Mouse (Mus musculus) CH12.LX (cell line): ENCODE results near the gene Wscd1. TPM values are rescaled to one million over a fixed set of nuclear protein-coding genes. Genes with fewer than 3 reads are reported as not detected.
A peak's percentile ranks its signal among the peaks of the same experiment; 100 is the strongest.

Source experiments
- DNase-seq: peaks from one replicate; pipeline ENCODE4 v3.0.0-alpha.2; 2013; ENCODE audit errors: extremely low read depth
- H3K27ac ChIP-seq: 2 replicates; pipeline ENCODE4 v1.5.1; 2012; ENCODE audit warnings: low read depth, mild to moderate bottlenecking, control low read depth, moderate library complexity; ENCODE audit not compliant: insufficient read depth
- H3K27me3 ChIP-seq: replicated peaks from 2 replicates; pipeline ENCODE3; 2012; ENCODE audit warnings: inconsistent platforms
- H3K36me3 ChIP-seq, 2 experiments: replicated peaks in 1 of 2; 2 replicates each; pipeline versions ENCODE3 to v1.6.1; 2012; ENCODE audit warnings: inconsistent platforms in 1 of 2, low read length in 1 of 2, mild to moderate bottlenecking in 1 of 2, mixed read lengths in 1 of 2, moderate library complexity in 1 of 2; ENCODE audit not compliant: control insufficient read depth in 1 of 2, insufficient read depth in 1 of 2
- H3K4me1 ChIP-seq, 2 experiments: 2 replicates each; pipeline ENCODE4 v1.6.1; 2012; ENCODE audit warnings: inconsistent platforms in 1 of 2, moderate library complexity in 1 of 2; ENCODE audit not compliant: insufficient read depth in 2 of 2, control insufficient read depth in 1 of 2
- H3K4me2 ChIP-seq: 2 replicates; pipeline ENCODE4 v1.6.1; 2012; ENCODE audit warnings: low read depth, mild to moderate bottlenecking, control low read depth; ENCODE audit not compliant: poor library complexity, insufficient read depth, severe bottlenecking
- H3K4me3 ChIP-seq, 3 experiments: fragments of 150-350 bp in 1 of 3; sonication (generic) in 1 of 3; replicated peaks in 1 of 3; 2 replicates each; pipeline versions ENCODE3 to v1.5.1; 2011 to 2012; ENCODE audit warnings: low read depth in 2 of 3, low read length in 2 of 3, mild to moderate bottlenecking in 2 of 3, moderate library complexity in 2 of 3, control low read depth in 1 of 3, improper control_type of control experiment in 1 of 3, inconsistent platforms in 1 of 3, mixed read lengths in 1 of 3; ENCODE audit not compliant: poor library complexity in 1 of 3
- H3K79me2 ChIP-seq: replicated peaks from 2 replicates; pipeline ENCODE4 v1.6.1; 2012; ENCODE audit warnings: mild to moderate bottlenecking, moderate library complexity; ENCODE audit not compliant: control insufficient read depth, poor library complexity, insufficient read depth, severe bottlenecking; ENCODE audit errors: extremely low read depth
- H3K9ac ChIP-seq: 2 replicates; pipeline ENCODE4 v1.6.1; 2012; ENCODE audit warnings: low read depth, mild to moderate bottlenecking, control low read depth, moderate library complexity; ENCODE audit not compliant: insufficient read depth
- H3K9me3 ChIP-seq: replicated peaks from 2 replicates; pipeline ENCODE3; 2012; ENCODE audit warnings: low read length, inconsistent platforms, mixed read lengths
- BHLHE40 ChIP-seq: IDR thresholded peaks from 2 replicates; pipeline ENCODE4 v1.6.1; 2011; ENCODE audit warnings: mild to moderate bottlenecking, low read depth, low read length, improper control_type of control experiment
- CHD1 ChIP-seq: IDR thresholded peaks from 2 replicates; pipeline ENCODE4 v1.6.1; 2012; ENCODE audit warnings: low read depth, low read length, improper control_type of control experiment, inconsistent platforms
- CTCF ChIP-seq, 2 experiments: IDR thresholded peaks in 1 of 2; conservative IDR thresholded peaks in 1 of 2; 2 replicates each; pipeline ENCODE4 v1.5.1; 2011 to 2012; ENCODE audit warnings: low read depth in 2 of 2, low read length in 2 of 2, improper control_type of control experiment in 1 of 2, inconsistent platforms in 1 of 2, mild to moderate bottlenecking in 1 of 2, moderate library complexity in 1 of 2
- ELF1 ChIP-seq: IDR thresholded peaks from 2 replicates; pipeline ENCODE4 v1.6.1; 2014; ENCODE audit warnings: low read depth, mild to moderate bottlenecking, inconsistent platforms, low read length, improper control_type of control experiment
- ETS1 ChIP-seq: conservative IDR thresholded peaks from 2 replicates; pipeline ENCODE4 v1.6.1; 2012; ENCODE audit warnings: low read depth, mild to moderate bottlenecking, inconsistent platforms, low read length, improper control_type of control experiment, moderate library complexity
- GABPA ChIP-seq: IDR thresholded peaks from 2 replicates; pipeline ENCODE4 v1.6.1; 2012; ENCODE audit warnings: low read depth, low read length, improper control_type of control experiment, inconsistent platforms; ENCODE audit not compliant: insufficient replicate concordance
- HCFC1 ChIP-seq: IDR thresholded peaks from 2 replicates; pipeline ENCODE4 v1.6.1; 2012; ENCODE audit warnings: low read depth, mild to moderate bottlenecking, inconsistent platforms, low read length, improper control_type of control experiment
- JUND ChIP-seq: conservative IDR thresholded peaks from 2 replicates; pipeline ENCODE4 v1.6.1; 2011; ENCODE audit warnings: low read depth, low read length, improper control_type of control experiment
- MAFK ChIP-seq: IDR thresholded peaks from 2 replicates; pipeline ENCODE4 v1.6.1; 2011; ENCODE audit warnings: low read length, improper control_type of control experiment; ENCODE audit not compliant: insufficient replicate concordance
- MEF2A ChIP-seq: IDR thresholded peaks from 2 replicates; pipeline ENCODE4 v1.6.1; 2014; ENCODE audit warnings: low read depth, mild to moderate bottlenecking, inconsistent platforms, low read length, improper control_type of control experiment, borderline replicate concordance
- MXI1 ChIP-seq: IDR thresholded peaks from 2 replicates; pipeline ENCODE4 v1.6.1; 2011; ENCODE audit warnings: mild to moderate bottlenecking, low read depth, low read length, improper control_type of control experiment
- MYC ChIP-seq: IDR thresholded peaks from 2 replicates; pipeline ENCODE4 v1.6.1; 2011; ENCODE audit warnings: low read depth, mild to moderate bottlenecking, improper control_type of control experiment, low read length
- NELFE ChIP-seq: IDR thresholded peaks from 2 replicates; pipeline ENCODE4 v1.6.1; 2011; ENCODE audit warnings: low read depth, low read length, improper control_type of control experiment
- NRF1 ChIP-seq: IDR thresholded peaks from 2 replicates; pipeline ENCODE4 v1.6.1; 2014; ENCODE audit warnings: low read depth, mild to moderate bottlenecking, inconsistent platforms, low read length, improper control_type of control experiment, moderate library complexity
- POLR2AphosphoS2 ChIP-seq: IDR thresholded peaks from 2 replicates; pipeline ENCODE4 v1.6.1; 2011; ENCODE audit warnings: low read depth, low read length, improper control_type of control experiment
- SMC3 ChIP-seq: IDR thresholded peaks from 2 replicates; pipeline ENCODE4 v1.6.1; 2011; ENCODE audit warnings: low read depth, low read length, improper control_type of control experiment
- USF1 ChIP-seq: IDR thresholded peaks from 2 replicates; pipeline ENCODE4 v1.6.1; 2014; ENCODE audit warnings: low read depth, mild to moderate bottlenecking, inconsistent platforms, low read length, improper control_type of control experiment
- USF2 ChIP-seq: conservative IDR thresholded peaks from 2 replicates; pipeline ENCODE4 v1.6.1; 2011; ENCODE audit warnings: low read depth, low read length, improper control_type of control experiment
- ZKSCAN1 ChIP-seq: IDR thresholded peaks from 2 replicates; pipeline ENCODE4 v1.6.1; 2012; ENCODE audit warnings: low read depth, inconsistent platforms, low read length, improper control_type of control experiment, borderline replicate concordance
- ZMIZ1 ChIP-seq: IDR thresholded peaks from 2 replicates; pipeline ENCODE4 v1.6.1; 2012; ENCODE audit warnings: low read depth, mild to moderate bottlenecking, inconsistent platforms, low read length, improper control_type of control experiment
- ZNF384 ChIP-seq: IDR thresholded peaks from 2 replicates; pipeline ENCODE4 v1.6.1; 2012; ENCODE audit warnings: low read depth, low read length, improper control_type of control experiment, inconsistent platforms
- dilution Hi-C: fragments of 300-500 bp; cut with MboI; formaldehyde crosslinking; loops from 2 replicates; pipeline ENCODE4 v1.14.3; 2020; ENCODE audit warnings: low sequenced_read_pairs; ENCODE audit not compliant: extremely low pct_unique_long_range_greater_than_20kb, extremely low pct_ligation_motif_present
- in situ Hi-C: fragments of 300-500 bp; cut with MboI; formaldehyde crosslinking; loops from 3 replicates; pipeline ENCODE4 v1.14.3; 2019; ENCODE audit warnings: low sequenced_read_pairs, low pct_ligation_motif_present, low pct_unique_long_range_greater_than_20kb, mixed read lengths
- polyA plus RNA-seq: library from polyadenylated mRNA; unstranded; fragments of >175 nt; gene quantifications from 2 replicates; pipeline ENCODE4 v1.2.1, GENCODE M21; 2012; ENCODE audit warnings: low read depth; ENCODE audit not compliant: insufficient read length
- total RNA-seq, 2 experiments: library from RNA; depleted of rRNA; stranded (reverse); fragments of 300-350 nt in 1 of 2; fragments of >200 nt in 1 of 2; gene quantifications; 2 replicates each; pipeline ENCODE4 v1.2.3; 2012 to 2014

Wscd1 gene
- total and polyA plus RNA-seq, 3 experiments, result not detected

DNA sequence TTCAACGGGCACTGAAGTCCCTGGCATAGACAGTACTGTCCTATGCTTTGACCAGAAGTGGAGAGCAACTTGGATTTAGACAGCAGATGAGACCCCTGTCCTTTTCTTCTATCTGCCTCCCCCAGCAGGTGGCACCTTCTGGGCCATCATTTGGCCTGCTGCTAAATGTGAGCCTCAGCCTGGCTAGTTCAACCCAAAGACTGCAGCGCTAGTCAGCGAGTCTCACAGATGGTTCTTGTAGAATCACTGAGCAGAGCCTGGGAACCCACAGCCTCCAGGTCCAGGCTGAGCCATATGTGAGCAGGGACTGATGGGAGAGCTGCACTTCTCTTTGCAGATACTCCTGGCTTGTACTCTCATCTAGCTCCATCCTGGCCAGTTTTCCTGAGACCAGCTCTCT, 2.9 kb downstream of the Wscd1 start:
- Histone ChIP-seq H3K9ac (no peak overlapping the region), H3K27ac (no peak overlapping the region), H3K4me2 (no peak overlapping the region), H3K27me3 (peaks cover 70% of the 10 kb centered on the region), H3K79me2 (no peaks in the 10 kb centered on the region), H3K4me1 (no peaks in the 10 kb centered on the region), H3K36me3 (no peaks in the 10 kb centered on the region), H3K4me3 (no peak overlapping the region), H3K9me3 (peaks cover 4% of the 10 kb centered on the region)
- TF ChIP-seq ETS1 (no peak), ZMIZ1 (no peak), POLR2AphosphoS2 (no peak), CTCF (conservative IDR thresholded peaks at IDR 0.05 in 1 of 2, IDR thresholded peaks at IDR 0.05 in 1 of 2; ENCODE audit: low read depth in 2 of 2, low read length in 2 of 2) (0 out of 4 replicates have a peak, but pooled peaks of 1 of the 2 experiments have one; percentile 26), MEF2A (no peak), MAFK (no peak), CHD1 (no peak), SMC3 (peak; percentile 26), ZKSCAN1 (no peak)
- in situ Hi-C loops (no loop called here), dilution Hi-C loops (no loop called here)
- DNase-seq, result no peak

DNA sequence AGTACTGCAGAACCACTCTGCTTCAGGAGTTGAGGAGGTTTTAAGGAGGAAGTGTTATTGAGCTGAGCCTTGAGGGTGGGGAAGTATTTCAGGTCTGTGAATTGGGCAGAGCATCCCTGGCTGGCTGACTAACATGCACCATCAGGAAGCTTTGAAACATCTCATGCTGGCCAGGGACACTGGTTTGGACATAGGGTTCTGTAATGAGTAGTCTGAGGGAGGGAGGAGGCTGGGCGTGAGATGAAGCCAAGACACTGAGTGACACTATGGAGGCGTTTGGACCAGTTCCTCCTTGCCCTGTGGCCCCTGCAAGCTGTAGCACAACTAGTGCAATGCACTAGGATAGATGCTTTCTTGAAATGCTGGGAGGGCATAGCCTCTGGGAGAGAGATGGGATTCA, 5.4 kb downstream of the Wscd1 start:
- TF ChIP-seq HCFC1, result no peak
- no peak for TF ChIP-seq ZKSCAN1
- TF ChIP-seq CHD1, result no peak
- no peak for TF ChIP-seq NRF1
- TF ChIP-seq MAFK, result no peak
- no peak for TF ChIP-seq ELF1
- H3K4me3 ChIP-seq, result no peak overlapping the region
- no peak overlapping the region for H3K4me2 ChIP-seq
- no peaks in the 10 kb centered on the region for H3K4me1 ChIP-seq
- no peaks in the 10 kb centered on the region for H3K36me3 ChIP-seq
- no peak overlapping the region for H3K9ac ChIP-seq
- H3K9me3 ChIP-seq, result peaks cover 4% of the 10 kb centered on the region
- in situ Hi-C loops (no loop called here), dilution Hi-C loops (no loop called here)
- H3K79me2 ChIP-seq, result no peaks in the 10 kb centered on the region
- no peak overlapping the region for H3K27ac ChIP-seq
- peaks cover 80% of the 10 kb centered on the region for H3K27me3 ChIP-seq
- DNase-seq, result no peak

DNA sequence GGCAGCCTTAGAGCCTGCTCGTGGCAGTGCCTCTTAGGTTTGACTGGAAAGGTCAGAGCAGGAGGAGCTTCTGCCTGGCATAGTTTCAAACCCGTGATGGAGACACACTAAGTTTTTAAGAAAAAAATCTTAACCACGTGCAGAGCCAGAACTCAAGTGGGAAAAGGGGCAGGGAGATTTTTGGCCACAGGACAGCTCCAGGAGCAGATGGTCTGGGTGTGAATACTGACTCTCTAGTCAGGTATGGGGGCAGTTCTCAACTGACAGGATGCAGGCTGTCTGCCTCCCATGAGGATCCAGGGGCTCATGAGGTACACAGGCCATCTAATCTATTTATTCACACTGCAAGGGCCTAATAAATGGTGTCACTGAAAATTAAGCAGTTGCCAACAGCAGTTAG, 6.6 kb downstream of the Wscd1 start:
- Histone ChIP-seq H3K9me3 (peaks cover 1% of the 10 kb centered on the region), H3K27ac (no peak overlapping the region), H3K4me2 (no peak overlapping the region), H3K9ac (no peak overlapping the region), H3K27me3 (peaks cover 92% of the 10 kb centered on the region), H3K4me3 (no peak overlapping the region), H3K4me1 (no peaks in the 10 kb centered on the region), H3K79me2 (no peaks in the 10 kb centered on the region), H3K36me3 (no peaks in the 10 kb centered on the region)
- TF ChIP-seq NELFE (no peak), USF2 (no peak), ZKSCAN1 (no peak), GABPA (no peak), MYC (no peak), JUND (no peak), MAFK (no peak), MXI1 (no peak), USF1 (no peak), BHLHE40 (no peak), ZNF384 (no peak), MEF2A (no peak), CHD1 (no peak)
- dilution Hi-C loops (no loop called here), in situ Hi-C loops (no loop called here)
- no peak for DNase-seq
